Mouse (Mus musculus) regulatory T cell (primary cell): ENCODE data around the gene Card14.
"Not testable (repeated sequence)": the region's sequence is repeated elsewhere in the genome, so short reads cannot be mapped to it uniquely, and the experiment has no call there.

Source experiments
- in situ Hi-C: fragments of 300-600 bp; cut with MboI, MseI; formaldehyde crosslinking; loops from one replicate; pipeline ENCODE4 v1.15.1; 2025; ENCODE audit warnings: high pct_unique_total_duplicates

Card14 gene

DNA sequence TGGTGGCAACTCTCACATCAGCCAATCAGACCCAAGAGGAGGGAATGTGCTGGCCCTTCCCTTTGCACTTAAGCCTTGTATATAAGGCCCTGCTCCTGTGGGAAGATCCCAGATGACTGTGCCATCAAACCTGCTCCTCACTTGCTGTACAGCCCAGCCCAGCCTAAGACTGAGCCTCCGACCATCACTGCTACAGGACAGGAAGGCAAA is at the start of gene Card14:
Gene Card14, plus strand, starts transcription at position 111 of the 210 bp plus-strand sequence.
- in situ Hi-C loops: no loop called here

DNA sequence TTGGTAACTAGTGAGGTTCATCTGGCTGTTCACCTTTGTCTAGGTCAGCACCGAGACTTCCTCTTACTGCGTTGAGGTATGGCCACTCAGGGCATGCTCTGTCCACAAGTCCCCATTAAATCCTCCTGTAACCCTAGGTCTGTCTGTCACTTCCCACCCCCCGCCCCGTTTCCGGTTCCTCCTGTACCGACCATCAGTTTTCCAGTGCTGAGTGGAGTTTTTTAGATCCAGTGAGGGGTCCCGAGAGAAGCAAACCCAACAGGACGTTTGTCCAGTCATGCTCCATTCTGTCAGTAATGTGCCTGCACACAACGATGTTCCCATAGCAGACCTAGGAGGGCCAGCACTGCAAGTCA is 49.4 kb upstream of the Card14 start:
- in situ Hi-C loops: no loop called here

DNA sequence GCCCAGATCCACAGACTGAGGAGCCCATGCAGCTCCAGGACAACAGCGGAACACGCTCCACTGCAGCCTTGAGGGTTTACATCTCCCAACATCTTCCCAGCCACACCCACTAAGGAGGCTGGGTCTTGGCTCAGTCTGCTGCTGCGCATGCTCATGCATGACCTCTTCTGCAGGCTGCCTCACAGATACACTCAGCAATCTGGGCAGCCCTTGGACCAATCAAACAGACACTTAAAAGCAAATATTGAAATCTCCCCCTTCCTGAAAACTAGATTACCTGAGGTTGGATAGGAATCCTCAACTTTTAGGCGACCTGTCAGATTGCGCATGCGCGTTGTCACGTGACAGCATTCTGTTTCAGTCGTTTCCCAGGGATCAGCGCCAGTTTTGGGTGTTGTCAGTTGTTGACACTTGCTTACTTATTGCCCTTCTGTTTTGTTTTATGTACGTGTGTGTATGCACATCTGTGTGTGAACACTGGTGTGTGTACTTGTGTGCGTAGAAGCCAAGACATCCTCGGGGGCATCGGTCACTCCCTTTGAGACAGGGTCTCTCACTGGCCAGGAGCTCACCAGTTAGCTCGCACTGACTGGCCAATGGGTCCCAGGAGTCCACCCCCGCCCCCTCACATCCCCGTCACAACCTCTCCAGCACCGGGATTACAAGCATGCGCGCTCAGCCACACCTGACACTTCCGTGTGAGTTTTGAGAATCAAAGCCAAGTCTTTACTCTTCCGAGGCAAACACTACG is 48.8 kb upstream of the Card14 start:
- in situ Hi-C loops: no loop called here

DNA sequence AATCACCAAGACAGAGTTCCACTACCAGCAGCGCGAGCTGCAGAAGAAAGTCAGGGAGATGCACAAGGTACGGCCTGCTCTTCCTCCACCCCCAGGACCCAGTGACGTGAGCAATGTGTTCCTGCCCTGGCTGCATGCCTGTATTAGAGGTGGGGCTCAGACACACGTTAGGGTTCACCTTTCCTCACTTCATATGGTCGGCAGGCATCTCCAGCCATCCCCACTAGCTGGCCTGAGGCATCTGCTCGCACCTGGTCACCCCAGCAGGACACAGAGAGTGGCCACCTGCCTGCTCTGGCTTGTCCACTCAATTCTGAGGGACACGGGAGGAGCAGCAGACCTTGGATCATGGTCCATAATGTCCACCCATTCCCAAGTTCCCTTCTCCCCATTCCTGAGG is 47.6 kb upstream of the Card14 start:
- in situ Hi-C loops: no loop called here

- in situ Hi-C loops: no loop called here
Observed at GRCm38 (mm10) chr11:119264413-119264812, 43.2 kb upstream of the Card14 start.

DNA sequence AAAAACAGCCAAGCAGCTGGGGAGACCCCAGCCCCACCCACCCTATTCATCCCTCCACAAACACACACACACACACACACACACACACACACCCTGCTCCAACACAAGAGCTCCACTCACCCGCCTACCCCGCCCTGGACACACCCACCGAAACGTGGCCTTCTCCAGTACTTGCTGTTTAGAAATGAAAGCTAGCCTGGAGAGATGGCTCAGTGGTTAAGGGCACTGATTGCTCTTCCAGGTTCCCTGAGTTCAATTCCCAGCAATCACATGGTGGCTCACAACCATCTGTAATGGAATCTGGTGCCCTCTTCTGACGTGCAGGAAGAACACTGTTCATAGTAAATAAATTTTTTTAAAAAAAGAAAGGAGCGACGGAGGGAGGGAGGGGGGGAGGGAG is 41.8 kb upstream of the Card14 start:
- in situ Hi-C loops: no loop called here

GRCm38 (mm10) chr11:119267241-119267674 is 40.3 kb upstream of the Card14 start:
- in situ Hi-C loops: no loop called here

DNA sequence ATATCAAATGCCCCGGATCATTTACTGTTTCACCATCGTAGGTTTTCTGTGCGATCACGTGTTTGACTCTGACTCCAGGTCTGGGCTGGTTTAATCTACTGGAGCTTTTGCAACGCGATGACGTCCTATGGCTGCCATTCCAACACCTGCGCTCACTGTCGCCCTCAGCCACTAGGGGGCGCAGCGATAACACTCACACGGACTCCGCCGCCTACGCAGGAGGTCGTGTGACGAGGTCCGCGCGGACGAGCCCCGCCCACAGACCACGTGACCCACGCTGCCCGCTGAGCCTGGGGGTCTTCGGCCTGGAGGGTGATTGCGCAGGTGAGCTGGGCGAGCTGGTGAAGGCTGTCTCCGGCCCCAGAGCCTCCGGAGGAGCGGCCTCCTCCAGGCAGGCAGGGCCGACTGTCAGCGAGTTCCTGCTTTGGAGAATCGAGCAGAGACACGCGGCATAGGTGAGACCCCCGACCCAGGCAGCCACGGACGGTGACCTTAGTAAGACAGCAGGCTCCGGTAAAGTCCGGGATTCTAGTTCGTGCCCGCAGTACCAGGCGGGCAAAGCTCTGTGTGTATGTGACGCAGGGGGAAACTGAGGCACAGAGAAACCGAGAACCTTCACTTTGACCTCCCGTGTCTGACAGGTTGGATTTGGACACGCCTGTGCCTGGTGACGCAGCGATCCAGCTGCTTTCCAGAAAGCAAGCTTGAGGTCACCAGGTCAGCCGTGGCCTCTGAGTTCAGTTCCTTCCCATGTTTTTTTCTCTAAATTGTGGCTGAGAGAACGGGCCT is 39.6 kb upstream of the Card14 start, which contains the start of gene Gaa:
Gene Gaa, plus strand, starts transcription at position 120 of the 789 bp plus-strand sequence.
- in situ Hi-C loops: no loop called here

- in situ Hi-C loops: no loop called here
Observed at GRCm38 (mm10) chr11:119268557-119269195, 38.9 kb upstream of the Card14 start.

- in situ Hi-C loops: not testable (repeated sequence)
Observed at GRCm38 (mm10) chr11:119272492-119272891, 35.1 kb upstream of the Card14 start.

DNA sequence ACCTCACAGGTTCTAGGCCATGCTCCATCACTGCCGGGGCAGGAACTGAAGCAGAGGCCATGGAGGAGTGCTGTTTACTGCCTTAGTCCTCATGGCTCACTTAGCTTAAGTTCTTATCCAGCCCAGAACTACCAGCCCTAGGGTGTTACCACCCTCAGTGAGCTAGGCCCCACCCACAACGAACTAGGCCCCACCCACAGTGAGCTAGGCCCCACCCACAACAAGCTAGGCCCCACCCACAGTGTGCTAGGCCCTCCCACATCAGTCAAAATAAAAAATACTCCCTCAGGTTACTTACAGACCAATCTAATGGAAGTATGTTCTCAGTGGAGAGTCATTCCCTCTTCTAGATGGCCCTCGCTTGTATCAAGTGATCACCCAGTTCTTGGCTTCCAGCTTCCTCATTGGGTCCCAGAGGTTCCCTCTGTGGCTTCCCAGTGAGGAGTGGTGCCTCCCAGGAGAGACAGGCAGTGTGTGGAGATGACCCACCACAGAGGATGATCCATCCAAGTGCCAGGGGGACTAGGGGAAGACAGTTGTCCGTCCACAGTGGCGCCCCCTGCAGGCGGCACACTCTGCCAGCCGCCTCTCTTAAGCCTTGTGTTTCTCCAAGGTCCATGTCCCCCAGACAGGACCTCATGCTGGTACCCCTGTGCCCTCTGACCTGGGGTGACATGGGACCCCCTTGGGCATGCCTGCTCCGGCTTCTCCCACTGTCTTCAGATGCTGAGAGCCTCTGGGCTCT is 34.2 kb upstream of the Card14 start:
- in situ Hi-C loops: no loop called here

GRCm38 (mm10) chr11:119281030-119281429 is 26.5 kb upstream of the Card14 start:
- in situ Hi-C loops: loop anchor here (25.0 kb wide), 1 partner anchor 994 kb away; the partner anchor contains the start of gene Usp36

DNA sequence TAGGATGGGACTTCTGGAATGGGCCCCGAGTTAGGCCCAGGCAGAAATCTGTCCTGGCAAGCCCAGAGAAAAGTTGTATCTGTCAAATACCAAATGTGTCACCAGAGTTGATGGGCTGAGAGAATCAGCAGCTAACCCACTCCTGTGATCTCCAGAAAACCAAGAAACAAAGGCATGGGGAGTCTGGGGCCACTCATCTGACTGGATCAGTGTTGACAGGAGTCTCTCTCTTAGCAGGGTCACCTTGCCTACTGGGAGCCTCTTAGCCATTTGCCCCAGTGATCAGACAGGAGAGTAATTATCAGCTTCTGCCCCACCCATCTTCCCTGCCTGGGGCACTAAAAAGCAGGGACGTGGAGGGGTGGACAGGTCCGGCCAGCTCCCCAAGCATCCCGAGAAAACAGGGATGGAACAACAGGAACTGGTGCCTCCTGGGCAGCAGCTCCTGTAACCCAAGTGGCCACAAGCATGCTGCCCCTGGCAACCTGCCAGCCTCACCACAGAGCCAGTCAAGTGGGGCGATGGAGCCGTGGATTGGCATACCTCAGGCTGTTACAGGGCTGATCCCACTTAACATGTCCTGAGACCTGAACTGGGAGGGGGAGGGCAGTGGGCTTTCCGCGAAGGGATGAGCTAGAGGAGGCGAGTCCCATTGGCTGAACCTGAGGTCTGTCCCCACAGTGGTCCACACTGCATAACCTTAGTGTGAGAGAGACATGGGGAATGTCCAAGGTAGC is 21.6 kb upstream of the Card14 start:
- in situ Hi-C loops: loop anchor here (25.0 kb wide), 1 partner anchor 999 kb away; the partner anchor contains the start of gene Usp36

- in situ Hi-C loops: loop anchor here (25.0 kb wide), 1 partner anchor 1000 kb away; the partner anchor contains the start of gene Usp36
Observed at GRCm38 (mm10) chr11:119287207-119287992, 20.2 kb upstream of the Card14 start.

GRCm38 (mm10) chr11:119292861-119293260 is 14.7 kb upstream of the Card14 start:
- in situ Hi-C loops: loop anchor here (25.0 kb wide), 1 partner anchor 1006 kb away; the partner anchor contains the start of gene Usp36

- in situ Hi-C loops: loop anchor here (25.0 kb wide), 1 partner anchor 1011 kb away; the partner anchor contains the start of gene Usp36
Observed at GRCm38 (mm10) chr11:119297996-119298395, 9.6 kb upstream of the Card14 start.

DNA sequence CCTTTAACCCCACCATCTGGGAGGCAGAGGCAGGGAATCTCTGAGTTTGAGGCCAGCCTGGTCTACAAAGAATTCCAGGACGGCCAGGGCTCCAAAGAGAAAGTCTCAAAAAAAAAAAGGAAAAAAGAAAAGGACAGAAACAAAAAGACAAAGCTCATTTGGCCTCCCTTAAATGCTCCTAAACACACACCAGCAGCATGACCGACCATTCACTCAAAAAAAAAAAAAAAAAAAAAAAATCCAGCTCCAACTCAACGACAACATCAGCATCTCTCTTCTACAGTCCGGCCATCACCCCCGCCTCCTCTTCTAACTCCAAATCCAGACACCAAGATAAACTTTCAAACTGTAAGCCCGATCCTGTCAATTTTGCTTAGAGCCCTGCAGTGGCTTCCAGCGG is 8.7 kb upstream of the Card14 start:
- in situ Hi-C loops: loop anchor here (25.0 kb wide), 1 partner anchor 1012 kb away; the partner anchor contains the start of gene Usp36

DNA sequence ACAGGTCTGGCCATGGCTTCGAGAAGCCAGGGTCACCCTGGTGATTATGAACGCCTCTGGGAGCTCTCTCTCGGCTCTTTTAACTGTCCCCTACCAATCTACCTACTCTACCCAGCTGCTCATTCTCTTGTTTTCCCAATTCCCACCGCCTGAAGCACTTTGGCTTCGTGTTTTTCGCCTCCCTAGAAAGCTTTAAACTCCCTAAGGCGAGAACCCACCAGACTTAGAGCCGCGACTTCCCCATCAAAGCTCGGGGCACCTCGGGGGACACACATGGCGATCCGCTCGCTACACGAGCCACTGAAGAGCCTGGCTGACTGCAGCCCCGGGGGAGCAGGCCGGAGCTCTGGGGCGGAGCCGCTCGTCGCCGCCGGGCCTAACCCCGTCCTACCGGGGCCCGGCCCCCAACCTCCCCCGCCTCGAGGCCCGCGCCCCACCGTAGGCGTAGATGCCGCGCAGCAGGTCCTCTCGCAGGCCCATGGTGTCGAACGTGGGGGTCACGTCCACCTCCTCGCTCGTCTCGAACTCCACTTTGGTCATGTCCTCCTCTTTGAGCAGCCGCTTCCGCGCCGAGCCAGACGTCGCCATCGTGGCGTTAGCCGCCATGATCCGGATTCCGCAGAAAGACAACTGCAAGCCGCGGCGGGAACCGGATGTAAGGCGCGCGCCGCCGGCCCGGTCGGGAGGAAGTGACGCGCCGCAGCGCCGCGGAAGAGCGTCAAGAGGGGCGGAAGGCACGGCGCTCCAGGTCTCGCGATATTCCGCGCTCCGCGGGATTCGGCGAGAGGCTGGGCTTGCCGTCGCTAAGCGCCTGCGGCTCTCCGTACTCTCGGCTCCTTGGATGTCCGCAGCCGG is 8.0 kb upstream of the Card14 start, which contains the start of gene Eif4a3:
Gene Eif4a3, minus strand, starts transcription at position 699 of the 855 bp plus-strand sequence.
- in situ Hi-C loops: loop anchor here (25.0 kb wide), 1 partner anchor 1012 kb away; the partner anchor contains the start of gene Usp36
